8 mouse cellular contexts compared by ENCODE assay signal in the genomic region with DNA sequence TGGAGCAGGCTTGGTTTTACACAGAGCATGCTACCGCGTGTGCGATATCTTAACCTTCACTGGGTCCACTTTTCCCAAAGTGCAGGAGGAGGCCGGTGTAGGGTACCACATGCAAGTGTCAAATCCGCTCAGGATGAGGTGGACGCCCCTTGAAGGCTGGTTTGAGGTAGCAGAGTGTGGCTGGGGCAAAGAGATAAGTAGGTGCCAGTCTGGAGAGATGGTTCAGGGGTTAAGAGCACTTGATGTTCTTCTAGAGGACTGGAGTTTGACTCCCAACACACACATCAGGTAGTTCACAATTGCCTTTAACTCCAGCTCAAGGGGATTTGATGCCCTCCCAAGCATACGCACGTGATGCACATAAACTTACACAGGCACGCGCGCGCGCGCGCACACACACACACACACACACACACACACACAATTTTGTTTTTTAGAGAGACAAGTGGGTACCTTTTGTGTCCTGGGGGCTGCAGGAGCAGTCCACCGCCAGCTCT. TPM values are rescaled to one million over a fixed set of nuclear protein-coding genes. Genes with fewer than 3 reads are reported as not detected.
DNase-seq lines count a peak whose midpoint lies in the region; ATAC-seq and TF ChIP-seq lines count a peak whose summit lies in the region.

No protein-coding gene starts in this region.

- H3K4me2 ChIP-seq in heart, embryonic 16.5 days (ENCODE audit: low read depth, low read length): peak overlapping the region; percentile 87

- peak overlapping the region; percentile 82 for H3K9ac ChIP-seq in heart, embryonic 16.5 days (ENCODE audit: low read length)

- peak overlapping the region; percentile 97 for H3K27ac ChIP-seq in layer of hippocampus, adult 2 months
- H3K27ac ChIP-seq in heart, embryonic 16.5 days (ENCODE audit: low read length): peak overlapping the region; percentile 71

- H3K9me3 ChIP-seq in heart, embryonic 16.5 days (replicated peaks; ENCODE audit: control insufficient read depth, low read length): no peaks in the 10 kb centered on the region

- H3K27me3 ChIP-seq in heart, embryonic 16.5 days (ENCODE audit: control insufficient read depth, insufficient read depth, low read length): no peaks in the 10 kb centered on the region; the same call in 1 of the 2 replicates

- H3K4me3 ChIP-seq in layer of hippocampus, adult 2 months: peak overlapping the region; percentile 93
- peak overlapping the region; percentile 76 for H3K4me3 ChIP-seq in heart, embryonic 16.5 days (ENCODE audit: low read length)

- 9% methylated on average over 16 of the region's 16 CpGs for WGBS in heart, embryonic 16.5 days

- no peak for TF ChIP-seq CTCF in layer of hippocampus, adult 2 months (conservative IDR thresholded peaks at IDR 0.05)

- peaks cover 15% of the 10 kb centered on the region for H3K4me1 ChIP-seq in heart, embryonic 16.5 days (ENCODE audit: control insufficient read depth, insufficient read depth, low read length)

- peaks cover 19% of the 10 kb centered on the region for H3K36me3 ChIP-seq in heart, embryonic 16.5 days (ENCODE audit: control insufficient read depth, insufficient read depth)

- no peak for DNase-seq in layer of hippocampus, adult 2 months (ENCODE audit: low spot score in 2 of 2)
- DNase-seq in layer of hippocampus, adult 9-11 months: no peak
- peak; percentile 44 for DNase-seq in c-Kit-positive CD71-positive TER-119-negative erythroid progenitor cells, embryonic 14.5 days (ENCODE audit: low read depth)
- no peak for DNase-seq in MN1 (ENCODE audit: low spot score)
- DNase-seq in spleen, adult 12 weeks (ENCODE audit: low spot score): no peak
- no peak for DNase-seq in natural killer cell, adult 2 months (ENCODE audit: low spot score in 2 of 2)

- peak; percentile 12 for ATAC-seq in heart, embryonic 16.5 days (replicated peaks; ENCODE audit: extremely low read depth, insufficient read depth, low FRiP score)
- peak; percentile 63 for ATAC-seq in megakaryocyte progenitor cell, adult 5-6 weeks (replicated peaks; ENCODE audit: poor library complexity)

RNA-seq across cellular contexts. Expression of a gene that starts 1.0 kb away (rescaled TPM):
- total RNA-seq in layer of hippocampus, adult 2 months (2021): 1 to 10 TPM; 4.6 to 4.9 TPM
- 1.6 and 1.7 TPM in 2 replicates for polyA plus RNA-seq in heart, embryonic 16.5 days (2015; fragmentation: Nextera tagmentation; extraction: Ambion mirVana)
- total RNA-seq in megakaryocyte progenitor cell, adult 5-6 weeks (2015): 10.3 and 12.5 TPM in 2 replicates
- 6.4 and 11.4 TPM in 2 replicates for total RNA-seq in megakaryocyte progenitor cell, adult 5-6 weeks (2017)

RNA-seq across cellular contexts. Expression of a gene that starts 51.5 kb away (rescaled TPM):
- total RNA-seq in layer of hippocampus, adult 2 months (2021): 10 to 100 TPM; 20.6 to 25.6 TPM
- 50.8 and 55.8 TPM in 2 replicates for polyA plus RNA-seq in heart, embryonic 16.5 days (2015; fragmentation: Nextera tagmentation; extraction: Ambion mirVana)
- 34.9 and 36.3 TPM in 2 replicates for total RNA-seq in megakaryocyte progenitor cell, adult 5-6 weeks (2015)
- total RNA-seq in megakaryocyte progenitor cell, adult 5-6 weeks (2017): 27.6 and 28.5 TPM in 2 replicates
